In genomic region chr19:24603431-24603830, GRCm38 (mm10) we compare ENCODE assay signal across 19 mouse cellular contexts.
"Had no signal": no experiment of that assay in that cellular context is flagged by ENCODE, and none has a peak within 500 bp of the region (broad histone marks: within the 10 kb centered on the region; RNA-seq: fewer than 3 reads in every experiment).

No protein-coding gene starts in this region.

- ATAC-seq: hindbrain, embryonic 16.5 days; inflammation-experienced regulatory T-cells, adult 6 months had no signal

- H3K4me2 ChIP-seq: heart, embryonic 12.5 days; hindbrain, embryonic 12.5 days; hindbrain, embryonic 14.5 days; intestine, embryonic 15.5 days; kidney, embryonic 15.5 days; limb, embryonic 12.5 days had no signal

- H3K36me3 ChIP-seq: heart, embryonic 10.5 days; heart, embryonic 12.5 days; hindbrain, embryonic 10.5 days; hindbrain, embryonic 12.5 days; intestine, embryonic 15.5 days; kidney, embryonic 15.5 days; limb, embryonic 10.5 days; limb, embryonic 12.5 days had no signal

- H3K4me3 ChIP-seq: gastrocnemius, adult 2 months; heart, embryonic 10.5 days; heart, embryonic 12.5 days; hindbrain, embryonic 10.5 days; hindbrain, embryonic 12.5 days; intestine, embryonic 15.5 days; kidney, embryonic 15.5 days; left cerebral cortex, adult 2 months; limb, embryonic 10.5 days; limb, embryonic 12.5 days had no signal

- H3K4me1 ChIP-seq: heart, embryonic 10.5 days; heart, embryonic 12.5 days; hindbrain, embryonic 10.5 days; hindbrain, embryonic 12.5 days; intestine, embryonic 15.5 days; kidney, embryonic 15.5 days; limb, embryonic 12.5 days had no signal

- H3K9ac ChIP-seq: heart, embryonic 12.5 days; hindbrain, embryonic 12.5 days; hindbrain, embryonic 14.5 days; intestine, embryonic 15.5 days; kidney, embryonic 15.5 days; limb, embryonic 12.5 days had no signal

- H3K9me3 ChIP-seq: heart, embryonic 10.5 days; hindbrain, embryonic 12.5 days; intestine, embryonic 15.5 days; kidney, embryonic 15.5 days; limb, embryonic 10.5 days had no signal

- H3K27ac ChIP-seq: gastrocnemius, adult 2 months; heart, embryonic 10.5 days; hindbrain, embryonic 10.5 days; hindbrain, embryonic 12.5 days; hindbrain, embryonic 14.5 days; intestine, embryonic 15.5 days; kidney, embryonic 15.5 days; kidney, postnatal 0 days; left cerebral cortex, adult 2 months; limb, embryonic 10.5 days; limb, embryonic 12.5 days had no signal

- DNase-seq: gastrocnemius, adult 2 months; gastrocnemius, postnatal 10 days; gastrocnemius, postnatal 25 days; kidney, postnatal 14 days; layer of hippocampus, adult 9-11 months; liver had no signal

- H3K27me3 ChIP-seq: heart, embryonic 12.5 days; hindbrain, embryonic 12.5 days; intestine, embryonic 15.5 days; kidney, embryonic 15.5 days; limb, embryonic 12.5 days had no signal
